8 mouse cellular contexts compared by ENCODE assay signal in the genomic region with DNA sequence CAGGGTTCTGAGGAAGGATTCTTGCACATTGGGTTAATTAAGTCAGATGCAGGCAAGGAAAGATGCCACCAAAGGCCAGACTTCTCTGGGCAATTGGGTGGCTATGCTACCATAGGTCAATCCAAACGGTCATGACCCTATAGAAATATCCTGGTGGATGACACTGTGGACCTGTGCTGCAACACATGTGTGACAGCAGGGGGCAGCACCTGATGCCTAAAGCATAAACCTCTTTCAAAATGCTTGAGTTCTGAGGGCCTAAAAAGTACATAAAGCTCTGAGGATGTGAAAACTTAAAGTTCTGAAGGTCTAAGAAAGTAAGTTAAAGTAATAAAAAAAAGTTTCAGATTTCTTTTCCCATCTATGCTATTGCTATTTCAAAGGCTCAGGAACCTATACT. TPM values are rescaled to one million over a fixed set of nuclear protein-coding genes. Genes with fewer than 3 reads are reported as not detected.
DNase-seq lines count a peak whose midpoint lies in the region; ATAC-seq lines count a peak whose summit lies in the region.

No protein-coding gene starts in this region.

- H3K4me1 ChIP-seq in forebrain, embryonic 11.5 days (replicated peaks; ENCODE audit: control insufficient read depth, insufficient read depth, low read length) = no peaks in the 10 kb centered on the region
- no peaks in the 10 kb centered on the region for H3K4me1 ChIP-seq in forebrain, embryonic 16.5 days (replicated peaks; ENCODE audit: control insufficient read depth, insufficient read depth, low read length)
- H3K4me1 ChIP-seq in intestine, embryonic 16.5 days (ENCODE audit: control insufficient read depth, insufficient read depth, low read length) = peaks cover 24% of the 10 kb centered on the region

- no peaks in the 10 kb centered on the region for H3K9me3 ChIP-seq in forebrain, embryonic 11.5 days (ENCODE audit: control insufficient read depth, low read length)
- no peaks in the 10 kb centered on the region for H3K9me3 ChIP-seq in forebrain, embryonic 16.5 days (ENCODE audit: control insufficient read depth, low read length)
- no peaks in the 10 kb centered on the region for H3K9me3 ChIP-seq in intestine, embryonic 16.5 days (ENCODE audit: control insufficient read depth, low read length)

- H3K4me2 ChIP-seq in forebrain, embryonic 11.5 days (ENCODE audit: low read depth, low read length, severe bottlenecking) = no peak overlapping the region
- H3K4me2 ChIP-seq in forebrain, embryonic 16.5 days (ENCODE audit: low read length) = no peak overlapping the region
- H3K4me2 ChIP-seq in intestine, embryonic 16.5 days (ENCODE audit: low read depth, low read length) = no peak overlapping the region

- H3K27ac ChIP-seq in forebrain, embryonic 11.5 days (ENCODE audit: low read depth, low read length) = no peak overlapping the region
- no peak overlapping the region for H3K27ac ChIP-seq in forebrain, embryonic 16.5 days (ENCODE audit: low read length)
- H3K27ac ChIP-seq in intestine, embryonic 16.5 days (ENCODE audit: low read length) = no peak overlapping the region

- no peaks in the 10 kb centered on the region for H3K36me3 ChIP-seq in forebrain, embryonic 11.5 days (ENCODE audit: control insufficient read depth, insufficient read depth, low read length)
- H3K36me3 ChIP-seq in forebrain, embryonic 16.5 days (ENCODE audit: control insufficient read depth, insufficient read depth) = no peaks in the 10 kb centered on the region
- no peaks in the 10 kb centered on the region for H3K36me3 ChIP-seq in intestine, embryonic 16.5 days (ENCODE audit: control insufficient read depth, insufficient read depth, low read length)

- no peak for ATAC-seq in forebrain, embryonic 11.5 days (replicated peaks; ENCODE audit: low FRiP score)
- ATAC-seq in forebrain, embryonic 16.5 days = no peak
- peak; percentile 58 for ATAC-seq in intestine, embryonic 16.5 days

- no peak overlapping the region for H3K4me3 ChIP-seq in forebrain, embryonic 11.5 days (ENCODE audit: low read depth, low read length)
- H3K4me3 ChIP-seq in forebrain, embryonic 16.5 days (replicated peaks; ENCODE audit: low read length) = no peak overlapping the region
- no peak overlapping the region for H3K4me3 ChIP-seq in intestine, embryonic 16.5 days (ENCODE audit: low read length)

- peak; percentile 67 for DNase-seq in forebrain, embryonic 11.5 days (ENCODE audit: low spot score)
- peak; percentile 33 for DNase-seq in ovary, postnatal 36 days (ENCODE audit: low spot score)
- no peak for DNase-seq in ovary, postnatal 10 days (ENCODE audit: low spot score)
- peak; percentile 24 for DNase-seq in c-Kit-positive CD71-negative TER-119-negative erythroid progenitor cells, embryonic 14.5 days (ENCODE audit: low read depth)
- DNase-seq in natural killer cell, adult 2 months (ENCODE audit: low spot score in 2 of 2) = peak; percentile 17 to 26
- no peak for DNase-seq in spleen, postnatal 36 days (ENCODE audit: low spot score in 2 of 2)

- no peak overlapping the region for H3K9ac ChIP-seq in forebrain, embryonic 11.5 days (ENCODE audit: low read length)
- H3K9ac ChIP-seq in forebrain, embryonic 16.5 days (replicated peaks; ENCODE audit: low read depth, low read length) = no peak overlapping the region
- no peak overlapping the region for H3K9ac ChIP-seq in intestine, embryonic 16.5 days (ENCODE audit: low read depth, low read length)

- H3K27me3 ChIP-seq in forebrain, embryonic 11.5 days (ENCODE audit: control insufficient read depth, insufficient read depth, low read length) = no peaks in the 10 kb centered on the region
- H3K27me3 ChIP-seq in forebrain, embryonic 16.5 days (replicated peaks; ENCODE audit: control insufficient read depth, insufficient read depth, low read length) = no peaks in the 10 kb centered on the region
- no peaks in the 10 kb centered on the region for H3K27me3 ChIP-seq in intestine, embryonic 16.5 days (replicated peaks; ENCODE audit: control insufficient read depth, insufficient read depth, low read length)

- WGBS in forebrain, embryonic 11.5 days = 83% methylated on average over 1 of the region's 1 CpGs
- WGBS in forebrain, embryonic 16.5 days = 47% methylated on average over 1 of the region's 1 CpGs
- 60% methylated on average over 1 of the region's 1 CpGs for WGBS in intestine, embryonic 16.5 days

RNA-seq across cellular contexts. Expression of gene Mob2, which starts 44.3 kb away (rescaled TPM):
- 52.9 and 55.9 TPM in 2 replicates for polyA plus RNA-seq in forebrain, embryonic 11.5 days (2014; fragmentation: Nextera tagmentation; extraction: Ambion mirVana)
- polyA plus RNA-seq in forebrain, embryonic 16.5 days (2015; fragmentation: Nextera tagmentation; extraction: Ambion mirVana) = 53.2 and 54.2 TPM in 2 replicates
- polyA plus RNA-seq in intestine, embryonic 16.5 days (2015; fragmentation: Nextera tagmentation; extraction: Ambion mirVana) = 57.8 and 64.4 TPM in 2 replicates

Comparison
In these comparisons a context has a peak if more than half of its experiments do, and no peak if none do; other contexts are left out.
1. DNase-seq: peak in forebrain, embryonic 11.5 days (single experiment), ovary, postnatal 36 days (single experiment), c-Kit-positive CD71-negative TER-119-negative erythroid progenitor cells, embryonic 14.5 days (single experiment) and natural killer cell, adult 2 months (2 of 2); none in ovary, postnatal 10 days (single experiment) and spleen, postnatal 36 days (0 of 2).